Mouse (Mus musculus) CH12.LX (cell line): ENCODE data around the gene Gm21915. TPM values are rescaled to one million over a fixed set of nuclear protein-coding genes. Genes with fewer than 3 reads are reported as not detected.

Experiments used
- DNase-seq: peaks from one replicate; pipeline ENCODE4 v3.0.0-alpha.2; 2013; ENCODE audit errors: extremely low read depth
- H3K27ac ChIP-seq: 2 replicates; pipeline ENCODE4 v1.5.1; 2012; ENCODE audit warnings: low read depth, mild to moderate bottlenecking, control low read depth, moderate library complexity; ENCODE audit not compliant: insufficient read depth
- H3K27me3 ChIP-seq: replicated peaks from 2 replicates; pipeline ENCODE3; 2012; ENCODE audit warnings: inconsistent platforms
- H3K36me3 ChIP-seq, 2 experiments: replicated peaks in 1 of 2; 2 replicates each; pipeline versions ENCODE3 to v1.6.1; 2012; ENCODE audit warnings: inconsistent platforms in 1 of 2, low read length in 1 of 2, mild to moderate bottlenecking in 1 of 2, mixed read lengths in 1 of 2, moderate library complexity in 1 of 2; ENCODE audit not compliant: control insufficient read depth in 1 of 2, insufficient read depth in 1 of 2
- H3K4me1 ChIP-seq, 2 experiments: 2 replicates each; pipeline ENCODE4 v1.6.1; 2012; ENCODE audit warnings: inconsistent platforms in 1 of 2, moderate library complexity in 1 of 2; ENCODE audit not compliant: insufficient read depth in 2 of 2, control insufficient read depth in 1 of 2
- H3K4me2 ChIP-seq: 2 replicates; pipeline ENCODE4 v1.6.1; 2012; ENCODE audit warnings: low read depth, mild to moderate bottlenecking, control low read depth; ENCODE audit not compliant: poor library complexity, insufficient read depth, severe bottlenecking
- H3K4me3 ChIP-seq, 3 experiments: fragments of 150-350 bp in 1 of 3; sonication (generic) in 1 of 3; replicated peaks in 1 of 3; 2 replicates each; pipeline versions ENCODE3 to v1.5.1; 2011 to 2012; ENCODE audit warnings: low read depth in 2 of 3, low read length in 2 of 3, mild to moderate bottlenecking in 2 of 3, moderate library complexity in 2 of 3, control low read depth in 1 of 3, improper control_type of control experiment in 1 of 3, inconsistent platforms in 1 of 3, mixed read lengths in 1 of 3; ENCODE audit not compliant: poor library complexity in 1 of 3
- H3K79me2 ChIP-seq: replicated peaks from 2 replicates; pipeline ENCODE4 v1.6.1; 2012; ENCODE audit warnings: mild to moderate bottlenecking, moderate library complexity; ENCODE audit not compliant: control insufficient read depth, poor library complexity, insufficient read depth, severe bottlenecking; ENCODE audit errors: extremely low read depth
- H3K9ac ChIP-seq: 2 replicates; pipeline ENCODE4 v1.6.1; 2012; ENCODE audit warnings: low read depth, mild to moderate bottlenecking, control low read depth, moderate library complexity; ENCODE audit not compliant: insufficient read depth
- H3K9me3 ChIP-seq: replicated peaks from 2 replicates; pipeline ENCODE3; 2012; ENCODE audit warnings: low read length, inconsistent platforms, mixed read lengths
- BHLHE40 ChIP-seq: IDR thresholded peaks from 2 replicates; pipeline ENCODE4 v1.6.1; 2011; ENCODE audit warnings: mild to moderate bottlenecking, low read depth, low read length, improper control_type of control experiment
- CHD1 ChIP-seq: IDR thresholded peaks from 2 replicates; pipeline ENCODE4 v1.6.1; 2012; ENCODE audit warnings: low read depth, low read length, improper control_type of control experiment, inconsistent platforms
- CHD2 ChIP-seq: IDR thresholded peaks from 2 replicates; pipeline ENCODE4 v1.6.1; 2011; ENCODE audit warnings: low read length, improper control_type of control experiment
- CTCF ChIP-seq, 2 experiments: IDR thresholded peaks in 1 of 2; conservative IDR thresholded peaks in 1 of 2; 2 replicates each; pipeline ENCODE4 v1.5.1; 2011 to 2012; ENCODE audit warnings: low read depth in 2 of 2, low read length in 2 of 2, improper control_type of control experiment in 1 of 2, inconsistent platforms in 1 of 2, mild to moderate bottlenecking in 1 of 2, moderate library complexity in 1 of 2
- E2F4 ChIP-seq: IDR thresholded peaks from 2 replicates; pipeline ENCODE4 v1.6.1; 2011; ENCODE audit warnings: low read depth, low read length, improper control_type of control experiment; ENCODE audit not compliant: insufficient replicate concordance
- ETS1 ChIP-seq: conservative IDR thresholded peaks from 2 replicates; pipeline ENCODE4 v1.6.1; 2012; ENCODE audit warnings: low read depth, mild to moderate bottlenecking, inconsistent platforms, low read length, improper control_type of control experiment, moderate library complexity
- GABPA ChIP-seq: IDR thresholded peaks from 2 replicates; pipeline ENCODE4 v1.6.1; 2012; ENCODE audit warnings: low read depth, low read length, improper control_type of control experiment, inconsistent platforms; ENCODE audit not compliant: insufficient replicate concordance
- HCFC1 ChIP-seq: IDR thresholded peaks from 2 replicates; pipeline ENCODE4 v1.6.1; 2012; ENCODE audit warnings: low read depth, mild to moderate bottlenecking, inconsistent platforms, low read length, improper control_type of control experiment
- IRF4 ChIP-seq: IDR thresholded peaks from 2 replicates; pipeline ENCODE4 v1.6.1; 2014; ENCODE audit warnings: low read depth, mild to moderate bottlenecking, inconsistent platforms, low read length, improper control_type of control experiment
- JUN ChIP-seq: IDR thresholded peaks from 2 replicates; pipeline ENCODE4 v1.6.1; 2011; ENCODE audit warnings: low read depth, mild to moderate bottlenecking, low read length, improper control_type of control experiment, moderate library complexity; ENCODE audit not compliant: insufficient read depth
- JUND ChIP-seq: conservative IDR thresholded peaks from 2 replicates; pipeline ENCODE4 v1.6.1; 2011; ENCODE audit warnings: low read depth, low read length, improper control_type of control experiment
- KAT2A ChIP-seq: IDR thresholded peaks from 2 replicates; pipeline ENCODE4 v1.6.1; 2012; ENCODE audit warnings: low read length, improper control_type of control experiment, inconsistent platforms; ENCODE audit not compliant: insufficient replicate concordance
- MAX ChIP-seq: IDR thresholded peaks from 2 replicates; pipeline ENCODE4 v1.6.1; 2011; ENCODE audit warnings: low read length, improper control_type of control experiment
- MEF2A ChIP-seq: IDR thresholded peaks from 2 replicates; pipeline ENCODE4 v1.6.1; 2014; ENCODE audit warnings: low read depth, mild to moderate bottlenecking, inconsistent platforms, low read length, improper control_type of control experiment, borderline replicate concordance
- MYC ChIP-seq: IDR thresholded peaks from 2 replicates; pipeline ENCODE4 v1.6.1; 2011; ENCODE audit warnings: low read depth, mild to moderate bottlenecking, improper control_type of control experiment, low read length
- PAX5 ChIP-seq: IDR thresholded peaks from 2 replicates; pipeline ENCODE4 v1.6.1; 2012; ENCODE audit warnings: low read length, inconsistent platforms, mixed read lengths
- POLR2A ChIP-seq: IDR thresholded peaks from 2 replicates; pipeline ENCODE4 v1.6.1; 2011; ENCODE audit warnings: low read depth, mild to moderate bottlenecking, improper control_type of control experiment, low read length
- POLR2AphosphoS2 ChIP-seq: IDR thresholded peaks from 2 replicates; pipeline ENCODE4 v1.6.1; 2011; ENCODE audit warnings: low read depth, low read length, improper control_type of control experiment
- RAD21 ChIP-seq: IDR thresholded peaks from 2 replicates; pipeline ENCODE4 v1.6.1; 2011; ENCODE audit warnings: low read depth, mild to moderate bottlenecking, low read length, improper control_type of control experiment, moderate library complexity
- SMC3 ChIP-seq: IDR thresholded peaks from 2 replicates; pipeline ENCODE4 v1.6.1; 2011; ENCODE audit warnings: low read depth, low read length, improper control_type of control experiment
- TBP ChIP-seq: conservative IDR thresholded peaks from 2 replicates; pipeline ENCODE4 v1.6.1; 2011; ENCODE audit warnings: low read depth, low read length, improper control_type of control experiment
- USF1 ChIP-seq: IDR thresholded peaks from 2 replicates; pipeline ENCODE4 v1.6.1; 2014; ENCODE audit warnings: low read depth, mild to moderate bottlenecking, inconsistent platforms, low read length, improper control_type of control experiment
- ZC3H11A ChIP-seq: IDR thresholded peaks from 2 replicates; pipeline ENCODE4 v1.6.1; 2012; ENCODE audit warnings: low read depth, mild to moderate bottlenecking, inconsistent platforms, low read length, improper control_type of control experiment
- ZMIZ1 ChIP-seq: IDR thresholded peaks from 2 replicates; pipeline ENCODE4 v1.6.1; 2012; ENCODE audit warnings: low read depth, mild to moderate bottlenecking, inconsistent platforms, low read length, improper control_type of control experiment
- ZNF384 ChIP-seq: IDR thresholded peaks from 2 replicates; pipeline ENCODE4 v1.6.1; 2012; ENCODE audit warnings: low read depth, low read length, improper control_type of control experiment, inconsistent platforms
- dilution Hi-C: fragments of 300-500 bp; cut with MboI; formaldehyde crosslinking; loops from 2 replicates; pipeline ENCODE4 v1.14.3; 2020; ENCODE audit warnings: low sequenced_read_pairs; ENCODE audit not compliant: extremely low pct_unique_long_range_greater_than_20kb, extremely low pct_ligation_motif_present
- in situ Hi-C: fragments of 300-500 bp; cut with MboI; formaldehyde crosslinking; loops from 3 replicates; pipeline ENCODE4 v1.14.3; 2019; ENCODE audit warnings: low sequenced_read_pairs, low pct_ligation_motif_present, low pct_unique_long_range_greater_than_20kb, mixed read lengths
- polyA plus RNA-seq: library from polyadenylated mRNA; unstranded; fragments of >175 nt; gene quantifications from 2 replicates; pipeline ENCODE4 v1.2.1, GENCODE M21; 2012; ENCODE audit warnings: low read depth; ENCODE audit not compliant: insufficient read length
- total RNA-seq, 2 experiments: library from RNA; depleted of rRNA; stranded (reverse); fragments of 300-350 nt in 1 of 2; fragments of >200 nt in 1 of 2; gene quantifications; 2 replicates each; pipeline ENCODE4 v1.2.3; 2012 to 2014

The Gm21915 gene
- total and polyA plus RNA-seq, 3 experiments = not detected

- TF ChIP-seq BHLHE40 (no peak), E2F4 (no peak), PAX5 (no peak), CTCF (conservative IDR thresholded peaks at IDR 0.05 in 1 of 2, IDR thresholded peaks at IDR 0.05 in 1 of 2; ENCODE audit: low read depth in 2 of 2, low read length in 2 of 2) (no peak), JUN (no peak), IRF4 (no peak), GABPA (no peak), CHD2 (no peak), SMC3 (no peak), RAD21 (no peak), MYC (no peak), USF1 (no peak), JUND (no peak)
- no peaks in the 10 kb centered on the region for H3K79me2 ChIP-seq
- H3K36me3 ChIP-seq = no peaks in the 10 kb centered on the region
- H3K9me3 ChIP-seq = no peaks in the 10 kb centered on the region
- no peaks in the 10 kb centered on the region for H3K4me1 ChIP-seq
- peaks cover 2% of the 10 kb centered on the region for H3K27me3 ChIP-seq
- in situ Hi-C loops = no loop called here
- no peak for DNase-seq
- H3K27ac ChIP-seq = no peak within 1 kb of the TSS
- no peak within 1 kb of the TSS for H3K4me2 ChIP-seq
- dilution Hi-C loops = no loop called here
- H3K9ac ChIP-seq = no peak within 1 kb of the TSS
- no peak within 1 kb of the TSS for H3K4me3 ChIP-seq
Measured at GRCm38 (mm10) chr9:40685801-40686420, 15.5 kb downstream of the Gm21915 start, which contains the start of gene Clmp. TSS of gene Clmp (plus strand) at chr9:40685962.

- Histone ChIP-seq H3K9me3 (no peaks in the 10 kb centered on the region), H3K27me3 (peaks cover 2% of the 10 kb centered on the region), H3K36me3 (no peaks in the 10 kb centered on the region), H3K79me2 (no peaks in the 10 kb centered on the region), H3K27ac (no peak overlapping the region), H3K4me1 (no peaks in the 10 kb centered on the region), H3K9ac (no peak overlapping the region), H3K4me2 (no peak overlapping the region), H3K4me3 (no peak overlapping the region)
- no peak for DNase-seq
- dilution Hi-C loops (no loop called here), in situ Hi-C loops (no loop called here)
- TF ChIP-seq MEF2A = no peak
- TF ChIP-seq RAD21 = no peak
- TF ChIP-seq CHD2 = no peak
- TF ChIP-seq KAT2A = no peak
- no peak for TF ChIP-seq BHLHE40
- no peak for TF ChIP-seq TBP
- TF ChIP-seq POLR2A = no peak
- TF ChIP-seq CHD1 = no peak
- TF ChIP-seq POLR2AphosphoS2 = no peak
- TF ChIP-seq ZNF384 = no peak
- TF ChIP-seq MYC = no peak
- TF ChIP-seq HCFC1 = no peak
- TF ChIP-seq MAX = no peak
- TF ChIP-seq ETS1 = no peak
- TF ChIP-seq ZC3H11A = no peak
- no peak for TF ChIP-seq CTCF (conservative IDR thresholded peaks at IDR 0.05 in 1 of 2, IDR thresholded peaks at IDR 0.05 in 1 of 2; ENCODE audit: low read depth in 2 of 2, low read length in 2 of 2)
- TF ChIP-seq ZMIZ1 = no peak
- no peak for TF ChIP-seq GABPA
Measured at GRCm38 (mm10) chr9:40686421-40686899, 16.0 kb downstream of the Gm21915 start.
